Mouse (Mus musculus): ENCODE results near the gene Fam160a2. TPM values are rescaled to one million over a fixed set of nuclear protein-coding genes. Genes with fewer than 3 reads are reported as not detected.

The Fam160a2 gene
- total and polyA plus RNA-seq, 3 experiments: 6.2 to 17.7 TPM; not detected in 1

DNA sequence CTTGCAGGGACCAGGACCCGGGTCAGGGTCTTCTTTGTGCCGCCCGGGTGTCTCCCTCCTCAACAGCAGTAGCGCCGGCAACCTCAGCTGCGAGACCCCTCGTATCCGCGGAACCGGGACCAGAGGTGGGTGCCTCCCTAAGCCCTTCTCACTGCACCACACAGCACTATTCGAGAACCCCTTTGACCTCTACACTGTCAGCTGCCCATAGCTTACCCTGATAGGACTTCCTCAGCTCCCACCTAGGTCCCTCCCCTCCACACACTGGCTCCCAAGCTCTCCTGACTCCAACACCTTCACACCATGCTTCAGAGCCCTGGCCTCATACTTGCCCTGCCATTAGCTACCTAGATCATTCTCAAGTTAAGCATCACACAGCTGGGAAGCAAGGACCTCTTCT, 26.2 kb upstream of the Fam160a2 start:
- Histone ChIP-seq H3K9ac (ENCODE audit: control insufficient read depth, low read depth, low read length, poor library complexity, severe bottlenecking) (no peak overlapping the region), H3K4me1 (ENCODE audit: control insufficient read depth in 1 of 2, insufficient read depth in 2 of 2, low read length in 2 of 2) (no peaks in the 10 kb centered on the region), H3K79me2 (ENCODE audit: control insufficient read depth, insufficient read depth, low read length, poor library complexity) (no peaks in the 10 kb centered on the region), H3K36me3 (ENCODE audit: control insufficient read depth in 1 of 2, insufficient read depth in 2 of 2, low read length in 2 of 2) (no peaks in the 10 kb centered on the region), H3K27ac (ENCODE audit: control insufficient read depth, low read depth, low read length) (no peak overlapping the region), H3K27me3 (ENCODE audit: control insufficient read depth in 1 of 2, insufficient read depth in 2 of 2, low read length in 2 of 2) (no peaks in the 10 kb centered on the region; a peak in 1 of 4 replicates), H3K9me3 (replicated peaks; ENCODE audit: insufficient read depth, low read length) (no peaks in the 10 kb centered on the region), H3K4me3 (ENCODE audit: control insufficient read depth in 1 of 2, insufficient read depth in 1 of 2, low read depth in 2 of 2, low read length in 2 of 2) (no peak overlapping the region)
- no peak for DNase-seq (ENCODE audit: low read depth, low spot score)
- no peak for TF ChIP-seq RAD21 (IDR thresholded peaks at IDR 0.05; ENCODE audit: low read depth, low read length)
- no peak for TF ChIP-seq TBP (IDR thresholded peaks at IDR 0.05; ENCODE audit: low read depth, low read length)
- no peak for TF ChIP-seq UBTF (IDR thresholded peaks at IDR 0.05; ENCODE audit: borderline replicate concordance, insufficient read depth, low read depth, low read length)
- no peak for TF ChIP-seq ZC3H11A (IDR thresholded peaks at IDR 0.05; ENCODE audit: low read depth, low read length)
- no peak for TF ChIP-seq EP300 (IDR thresholded peaks at IDR 0.05; ENCODE audit: low read depth in 1 of 2, low read length in 2 of 2)
- TF ChIP-seq RCOR1 (IDR thresholded peaks at IDR 0.05; ENCODE audit: low read depth, low read length): no peak
- TF ChIP-seq MAFK (IDR thresholded peaks at IDR 0.05; ENCODE audit: borderline replicate concordance, low read depth, low read length): no peak
- TF ChIP-seq ZKSCAN1 (IDR thresholded peaks at IDR 0.05; ENCODE audit: low read depth, low read length): no peak
- no peak for TF ChIP-seq NRF1 (IDR thresholded peaks at IDR 0.05; ENCODE audit: insufficient read depth, low read depth, low read length, poor library complexity, severe bottlenecking)
- TF ChIP-seq BHLHE40 (IDR thresholded peaks at IDR 0.05; ENCODE audit: borderline replicate concordance, low read depth, low read length): no peak
- TF ChIP-seq POLR2A (IDR thresholded peaks at IDR 0.05; ENCODE audit: control insufficient read depth in 1 of 2, insufficient read depth in 1 of 2, low read depth in 1 of 2, low read length in 2 of 2, poor library complexity in 1 of 2): no peak
- no peak for TF ChIP-seq NELFE (IDR thresholded peaks at IDR 0.05; ENCODE audit: low read depth, low read length)

DNA sequence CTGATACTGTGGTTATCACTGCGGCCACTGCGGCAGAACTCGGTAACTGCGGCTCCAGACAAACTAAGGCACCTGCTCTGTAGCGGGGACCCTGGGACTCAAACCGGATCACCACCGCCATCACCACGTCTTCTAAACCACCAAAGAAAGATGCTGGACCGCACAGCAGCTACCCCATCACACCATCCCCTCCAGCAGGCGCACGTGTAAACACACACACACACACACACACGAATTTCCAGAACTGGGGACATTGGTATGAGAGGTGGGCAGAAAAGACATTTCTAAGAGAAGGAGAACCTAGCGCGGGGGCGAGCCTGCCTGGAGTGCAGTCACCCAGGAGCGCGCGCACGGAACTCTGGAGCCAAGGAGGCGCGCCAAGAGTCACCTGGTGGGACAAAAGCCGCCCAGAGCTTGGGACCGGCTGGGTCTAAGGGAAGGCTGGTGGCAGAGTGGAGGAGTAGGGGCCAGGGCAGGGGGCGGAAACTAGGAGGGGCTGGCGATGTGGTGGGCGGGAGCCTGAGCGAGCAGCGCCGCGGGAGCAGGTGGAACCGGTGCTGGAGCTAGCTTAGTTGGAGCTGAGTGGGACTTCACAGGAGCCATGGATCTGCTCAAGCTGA, 25.7 kb upstream of the Fam160a2 start, which contains the start of gene Cckbr:
Gene Cckbr (plus strand): TSS at position 308 of the 620 bp plus-strand sequence.
- H3K9me3 ChIP-seq (replicated peaks; ENCODE audit: insufficient read depth, low read length): no peaks in the 10 kb centered on the region
- no peaks in the 10 kb centered on the region for H3K36me3 ChIP-seq (ENCODE audit: control insufficient read depth in 1 of 2, insufficient read depth in 2 of 2, low read length in 2 of 2)
- DNase-seq (ENCODE audit: low read depth, low spot score): no peak
- H3K4me1 ChIP-seq (ENCODE audit: control insufficient read depth in 1 of 2, insufficient read depth in 2 of 2, low read length in 2 of 2): no peaks in the 10 kb centered on the region
- no peak within 1 kb of the TSS for H3K4me3 ChIP-seq (ENCODE audit: control insufficient read depth in 1 of 2, insufficient read depth in 1 of 2, low read depth in 2 of 2, low read length in 2 of 2)
- H3K79me2 ChIP-seq (ENCODE audit: control insufficient read depth, insufficient read depth, low read length, poor library complexity): no peaks in the 10 kb centered on the region
- H3K27me3 ChIP-seq (ENCODE audit: control insufficient read depth in 1 of 2, insufficient read depth in 2 of 2, low read length in 2 of 2): no peaks in the 10 kb centered on the region; a peak in 1 of 4 replicates
- no peak within 1 kb of the TSS for H3K27ac ChIP-seq (ENCODE audit: control insufficient read depth, low read depth, low read length)
- TF ChIP-seq MAFK (IDR thresholded peaks at IDR 0.05; ENCODE audit: borderline replicate concordance, low read depth, low read length) (no peak), E2F4 (IDR thresholded peaks at IDR 0.05; ENCODE audit: borderline replicate concordance, low read depth, low read length) (no peak), TBP (IDR thresholded peaks at IDR 0.05; ENCODE audit: low read depth, low read length) (no peak), HCFC1 (IDR thresholded peaks at IDR 0.05; ENCODE audit: low read depth, low read length) (no peak), SMC3 (IDR thresholded peaks at IDR 0.05; ENCODE audit: low read depth, low read length) (no peak), SIN3A (IDR thresholded peaks at IDR 0.05; ENCODE audit: low read length) (no peak), MYB (IDR thresholded peaks at IDR 0.05; ENCODE audit: low read depth, low read length) (no peak), EP300 (IDR thresholded peaks at IDR 0.05; ENCODE audit: low read depth in 1 of 2, low read length in 2 of 2) (no peak), MAZ (IDR thresholded peaks at IDR 0.05; ENCODE audit: low read depth, low read length) (no peak), RAD21 (IDR thresholded peaks at IDR 0.05; ENCODE audit: low read depth, low read length) (no peak), USF2 (IDR thresholded peaks at IDR 0.05; ENCODE audit: borderline replicate concordance in 1 of 2, insufficient read depth in 1 of 2, low read depth in 1 of 2, low read length in 2 of 2) (no peak)
- H3K9ac ChIP-seq (ENCODE audit: control insufficient read depth, low read depth, low read length, poor library complexity, severe bottlenecking): no peak within 1 kb of the TSS

All from MEL (cell line).